Mouse (Mus musculus) neural tube, embryonic 12.5 days (tissue): ENCODE results near the gene Trim15. TPM values are rescaled to one million over a fixed set of nuclear protein-coding genes. Genes with fewer than 3 reads are reported as not detected.

Experiments
- ATAC-seq: fragments of 200-750 bp; cut with Nextera tagmentation; 2 replicates; pipeline ENCODE4 v1.8.0; 2017; ENCODE audit warnings: low read depth, mild to moderate bottlenecking, moderate TSS enrichment, moderate library complexity; ENCODE audit not compliant: low FRiP score
- H3K27ac ChIP-seq: fragments of 300-500 bp; sonication (generic); 2 replicates; pipeline ENCODE4 v1.5.1; 2016
- H3K27me3 ChIP-seq: fragments of 300-500 bp; sonication (generic); replicated peaks from 2 replicates; pipeline ENCODE4 v1.6.1; 2016; ENCODE audit warnings: mild to moderate bottlenecking
- H3K36me3 ChIP-seq: fragments of 300-500 bp; sonication (generic); 2 replicates; pipeline ENCODE4 v1.6.1; 2016; ENCODE audit warnings: mild to moderate bottlenecking
- H3K4me1 ChIP-seq: fragments of 300-500 bp; sonication (generic); 2 replicates; pipeline ENCODE4 v1.6.1; 2016
- H3K4me2 ChIP-seq: fragments of 300-500 bp; sonication (generic); replicated peaks from 2 replicates; pipeline ENCODE4 v1.6.1; 2016; ENCODE audit warnings: mild to moderate bottlenecking
- H3K4me3 ChIP-seq: fragments of 300-500 bp; sonication (generic); 2 replicates; pipeline ENCODE4 v1.5.1; 2016
- H3K9ac ChIP-seq: fragments of 300-500 bp; sonication (generic); 2 replicates; pipeline ENCODE4 v1.6.1; 2016; ENCODE audit warnings: mild to moderate bottlenecking
- H3K9me3 ChIP-seq: fragments of 300-500 bp; sonication (generic); 2 replicates; pipeline ENCODE4 v1.6.1; 2016; ENCODE audit warnings: mild to moderate bottlenecking
- WGBS: fragments of 180-500 bp; shearing (Covaris S2); methylation state at CpG from one replicate; pipeline ENCODE4 v1.1.7; 2016; 5-methylcytosine and 5-hydroxymethylcytosine counted together
- polyA plus RNA-seq: library from polyadenylated mRNA; unstranded; fragments of >200 nt; fragmentation: Nextera tagmentation; extraction: Ambion mirVana; gene quantifications from 2 replicates; pipeline ENCODE4 v1.2.1, GENCODE M21; 2016

Gene Trim15
- polyA plus RNA-seq, 1 experiment from 2014 or later: 0.37 TPM

DNA sequence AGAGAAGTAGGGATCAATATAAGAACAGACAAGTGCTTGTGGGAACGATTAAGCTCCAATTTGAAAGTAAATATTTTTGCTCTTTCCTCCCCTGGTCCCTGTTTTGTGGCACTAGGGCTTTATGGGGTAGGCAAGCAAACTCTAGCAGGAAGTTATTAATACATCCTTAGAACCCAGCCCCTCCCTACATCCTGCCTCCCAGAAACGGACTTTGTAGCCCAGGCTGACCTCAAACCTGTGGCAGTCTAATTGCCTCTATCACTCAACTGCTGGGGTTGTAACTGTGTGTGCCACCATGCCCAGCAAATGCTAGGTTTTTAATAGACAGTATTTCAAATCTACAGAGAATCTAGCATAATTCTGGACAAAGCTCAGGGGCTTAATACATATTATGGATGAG lies 5.3 kb downstream of the Trim15 start:
- H3K27me3 ChIP-seq: peaks cover 2% of the 10 kb centered on the region; the same call in 1 of the 2 replicates
- no peak overlapping the region for H3K4me2 ChIP-seq
- no peak overlapping the region for H3K4me3 ChIP-seq
- no peaks in the 10 kb centered on the region for H3K4me1 ChIP-seq
- no peak overlapping the region for H3K9ac ChIP-seq
- peaks cover 33% of the 10 kb centered on the region for H3K36me3 ChIP-seq
- 61% methylated on average over 2 of the region's 2 CpGs for WGBS
- no peak overlapping the region for H3K27ac ChIP-seq
- no peak for ATAC-seq
- H3K9me3 ChIP-seq: no peaks in the 10 kb centered on the region

- no peak overlapping the region for H3K9ac ChIP-seq
- H3K27ac ChIP-seq: no peak overlapping the region
- H3K4me2 ChIP-seq: no peak overlapping the region
- no peak for ATAC-seq
- peaks cover 64% of the 10 kb centered on the region for H3K36me3 ChIP-seq
- WGBS: 95% methylated on average over 3 of the region's 3 CpGs
- no peaks in the 10 kb centered on the region for H3K9me3 ChIP-seq
- H3K4me3 ChIP-seq: no peak overlapping the region
- no peaks in the 10 kb centered on the region for H3K4me1 ChIP-seq
- no peaks in the 10 kb centered on the region for H3K27me3 ChIP-seq
Measured at GRCm38 (mm10) chr17:36858181-36858580, 8.8 kb downstream of the Trim15 start.

- no peaks in the 10 kb centered on the region for H3K4me1 ChIP-seq
- H3K9me3 ChIP-seq: no peaks in the 10 kb centered on the region
- WGBS: 91% methylated on average over 4 of the region's 4 CpGs
- H3K27ac ChIP-seq: no peak overlapping the region
- no peak overlapping the region for H3K9ac ChIP-seq
- H3K4me2 ChIP-seq: no peak overlapping the region
- no peak overlapping the region for H3K4me3 ChIP-seq
- H3K27me3 ChIP-seq: no peaks in the 10 kb centered on the region
- H3K36me3 ChIP-seq: peaks cover 84% of the 10 kb centered on the region
- ATAC-seq: no peak
Measured at GRCm38 (mm10) chr17:36856236-36856635, 10.8 kb downstream of the Trim15 start.

- ATAC-seq: no peak
- H3K27me3 ChIP-seq: no peaks in the 10 kb centered on the region
Measured at GRCm38 (mm10) chr17:36855484-36855883, 11.5 kb downstream of the Trim15 start.

DNA sequence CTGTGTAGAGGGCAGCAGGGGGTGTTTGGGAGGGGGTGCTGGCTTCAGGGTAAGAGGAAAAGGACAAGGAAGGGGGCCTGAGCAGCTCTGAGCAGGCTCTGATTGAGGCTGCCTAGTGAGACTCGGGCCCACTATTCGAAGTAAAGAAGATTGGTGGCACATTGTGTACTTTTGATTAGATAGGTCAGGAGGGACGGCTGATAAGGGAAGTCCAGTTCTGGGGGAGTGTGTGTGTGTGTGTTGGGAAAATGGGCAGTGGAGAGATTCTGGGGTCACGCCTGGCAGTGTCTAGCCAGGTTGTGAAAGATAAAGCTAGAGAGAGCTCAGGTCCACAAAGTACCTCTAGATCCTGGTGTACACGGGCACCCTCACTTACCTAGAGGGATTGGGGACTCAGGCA lies 15.4 kb downstream of the Trim15 start:
- WGBS: 92% methylated on average over 5 of the region's 5 CpGs
- Histone ChIP-seq H3K9me3 (no peaks in the 10 kb centered on the region), H3K36me3 (peaks cover 59% of the 10 kb centered on the region), H3K4me2 (no peak overlapping the region), H3K9ac (no peak overlapping the region), H3K4me1 (no peaks in the 10 kb centered on the region), H3K27ac (no peak overlapping the region), H3K27me3 (no peaks in the 10 kb centered on the region), H3K4me3 (no peak overlapping the region)
- ATAC-seq: no peak

More at GRCm38 (mm10) chr17:36855484-36855883, 11.5 kb downstream of the Trim15 start:
- Histone ChIP-seq H3K9me3 (no peaks in the 10 kb centered on the region), H3K4me3 (no peak overlapping the region), H3K9ac (no peak overlapping the region), H3K4me2 (no peak overlapping the region), H3K27ac (no peak overlapping the region), H3K36me3 (peaks cover 91% of the 10 kb centered on the region), H3K4me1 (no peaks in the 10 kb centered on the region)
- 93% methylated on average over 3 of the region's 3 CpGs for WGBS

DNA sequence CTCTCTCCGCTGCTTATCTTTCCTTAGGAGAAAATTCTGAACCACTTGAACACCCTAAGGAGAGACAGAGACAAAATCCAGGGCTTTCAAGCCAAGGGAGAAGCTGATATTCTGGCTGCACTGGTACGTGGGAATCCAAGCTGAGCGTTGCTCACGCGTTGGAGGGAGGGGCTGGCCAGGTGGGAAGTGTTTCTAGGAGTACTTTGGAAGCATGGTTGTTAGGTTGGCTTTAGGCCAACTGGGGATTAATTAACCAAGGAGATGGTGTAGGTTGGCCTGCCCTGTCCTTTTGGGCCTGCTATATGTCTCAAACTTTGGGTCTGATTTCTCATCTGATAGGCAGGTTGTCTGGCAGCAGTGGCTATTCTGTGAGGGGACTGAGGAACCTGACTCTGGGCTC lies 15.8 kb downstream of the Trim15 start:
- ATAC-seq: no peak
- peaks cover 54% of the 10 kb centered on the region for H3K36me3 ChIP-seq
- H3K27ac ChIP-seq: no peak overlapping the region
- no peaks in the 10 kb centered on the region for H3K27me3 ChIP-seq
- no peak overlapping the region for H3K4me3 ChIP-seq
- H3K9ac ChIP-seq: no peak overlapping the region
- H3K9me3 ChIP-seq: no peaks in the 10 kb centered on the region
- H3K4me1 ChIP-seq: no peaks in the 10 kb centered on the region
- H3K4me2 ChIP-seq: no peak overlapping the region
- 97% methylated on average over 5 of the region's 5 CpGs for WGBS

DNA sequence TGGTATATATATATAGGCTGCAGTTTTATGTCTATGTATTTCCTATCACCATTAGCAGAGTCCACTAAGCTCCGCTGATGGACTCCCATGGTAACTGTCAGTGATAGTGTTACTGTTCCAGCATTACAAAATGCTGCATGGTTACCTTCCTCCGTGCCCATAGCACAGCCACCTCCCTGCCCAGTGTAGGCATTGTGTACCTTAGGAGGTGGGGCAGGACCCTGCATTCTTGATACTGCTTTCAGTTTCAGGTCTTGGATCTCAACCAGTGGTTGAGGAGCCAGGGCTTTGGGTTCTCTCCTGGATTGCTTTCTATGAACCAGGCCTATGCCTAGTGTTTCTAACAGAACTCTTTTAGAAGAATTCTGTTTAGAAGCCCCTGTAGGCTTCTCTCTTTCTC lies 17.0 kb downstream of the Trim15 start:
- 92% methylated on average over 2 of the region's 2 CpGs for WGBS
- Histone ChIP-seq H3K9ac (no peak overlapping the region), H3K4me2 (no peak overlapping the region), H3K36me3 (peaks cover 44% of the 10 kb centered on the region), H3K4me1 (no peaks in the 10 kb centered on the region), H3K4me3 (no peak overlapping the region), H3K27me3 (no peaks in the 10 kb centered on the region), H3K9me3 (no peaks in the 10 kb centered on the region), H3K27ac (no peak overlapping the region)
- ATAC-seq: no peak

DNA sequence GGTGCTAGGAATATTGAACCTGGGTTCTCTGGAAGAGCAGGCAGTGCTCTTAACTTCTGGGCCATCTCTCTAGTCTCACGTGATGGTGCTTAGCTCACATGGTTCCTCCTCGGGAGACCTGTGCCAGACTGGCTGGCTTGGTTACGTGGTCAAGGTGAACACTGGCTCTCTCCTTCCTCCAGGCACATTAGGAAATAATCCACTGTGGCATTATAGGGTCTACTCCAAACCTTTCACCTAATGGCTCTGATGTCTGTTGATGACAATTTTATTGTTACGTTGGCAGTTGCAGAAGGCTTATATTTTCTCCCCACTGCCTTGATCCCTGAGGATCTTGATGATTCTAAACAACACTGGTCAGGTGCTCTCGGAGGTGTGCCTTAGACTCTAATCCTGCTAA lies 18.1 kb downstream of the Trim15 start:
- Histone ChIP-seq H3K4me2 (no peak overlapping the region), H3K9ac (no peak overlapping the region), H3K27ac (no peak overlapping the region), H3K36me3 (peaks cover 35% of the 10 kb centered on the region), H3K27me3 (no peaks in the 10 kb centered on the region), H3K4me1 (no peaks in the 10 kb centered on the region; the same call in 1 of the 2 replicates), H3K9me3 (no peaks in the 10 kb centered on the region), H3K4me3 (no peak overlapping the region)
- WGBS: 89% methylated on average over 5 of the region's 5 CpGs
- no peak for ATAC-seq

DNA sequence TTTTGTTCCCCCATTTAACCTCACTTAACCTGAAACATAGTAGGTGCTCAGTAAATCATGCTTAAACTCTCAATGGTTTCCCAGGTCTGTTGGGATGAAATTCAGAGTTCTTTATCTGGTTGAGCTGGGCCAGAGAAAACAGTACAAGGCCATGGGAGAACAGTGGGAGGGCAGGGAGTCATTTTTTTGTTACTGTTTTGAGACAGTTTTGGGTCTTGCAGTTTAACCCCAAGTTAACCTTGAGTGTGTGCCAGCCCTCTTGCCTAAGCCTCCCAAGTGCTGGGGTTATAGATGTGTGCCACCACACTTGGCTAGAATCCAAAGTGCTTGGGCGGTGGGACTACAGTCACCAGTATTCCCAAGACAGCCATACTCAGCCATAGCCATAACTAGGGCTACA lies 22.3 kb downstream of the Trim15 start:
- Histone ChIP-seq H3K36me3 (no peaks in the 10 kb centered on the region; the same call in 1 of the 2 replicates), H3K4me3 (no peak overlapping the region), H3K4me1 (no peaks in the 10 kb centered on the region; the same call in 1 of the 2 replicates), H3K4me2 (no peak overlapping the region), H3K9ac (no peak overlapping the region), H3K9me3 (no peaks in the 10 kb centered on the region), H3K27me3 (no peaks in the 10 kb centered on the region), H3K27ac (no peak overlapping the region)
- ATAC-seq: no peak
- WGBS: 69% methylated on average over 1 of the region's 1 CpGs

- H3K36me3 ChIP-seq: no peaks in the 10 kb centered on the region; the same call in 1 of the 2 replicates
- ATAC-seq: no peak
- no peaks in the 10 kb centered on the region for H3K27me3 ChIP-seq
- no peak overlapping the region for H3K9ac ChIP-seq
- H3K27ac ChIP-seq: no peak overlapping the region
- no peaks in the 10 kb centered on the region; the same call in 1 of the 2 replicates for H3K4me1 ChIP-seq
- H3K4me3 ChIP-seq: no peak overlapping the region
- no peaks in the 10 kb centered on the region for H3K9me3 ChIP-seq
- H3K4me2 ChIP-seq: no peak overlapping the region
Measured at GRCm38 (mm10) chr17:36844286-36844719, 22.7 kb downstream of the Trim15 start.

GRCm38 (mm10) chr17:36843696-36844095 lies 23.3 kb downstream of the Trim15 start:
- no peak for ATAC-seq
- H3K4me1 ChIP-seq: no peaks in the 10 kb centered on the region; the same call in 1 of the 2 replicates
- no peaks in the 10 kb centered on the region for H3K27me3 ChIP-seq
- H3K4me3 ChIP-seq: no peak overlapping the region
- no peak overlapping the region for H3K27ac ChIP-seq
- 78% methylated on average over 7 of the region's 7 CpGs for WGBS
- no peak overlapping the region for H3K9ac ChIP-seq
- H3K4me2 ChIP-seq: no peak overlapping the region
- no peaks in the 10 kb centered on the region for H3K9me3 ChIP-seq
- no peaks in the 10 kb centered on the region; the same call in 1 of the 2 replicates for H3K36me3 ChIP-seq

- Histone ChIP-seq H3K9ac (no peak overlapping the region), H3K36me3 (no peaks in the 10 kb centered on the region; the same call in 1 of the 2 replicates), H3K4me1 (peaks cover 6% of the 10 kb centered on the region; the same call in 1 of the 2 replicates), H3K9me3 (no peaks in the 10 kb centered on the region), H3K27me3 (no peaks in the 10 kb centered on the region), H3K27ac (no peak overlapping the region), H3K4me2 (no peak overlapping the region), H3K4me3 (no peak overlapping the region)
- no peak for ATAC-seq
Measured at GRCm38 (mm10) chr17:36840961-36841445, 26.0 kb downstream of the Trim15 start.

DNA sequence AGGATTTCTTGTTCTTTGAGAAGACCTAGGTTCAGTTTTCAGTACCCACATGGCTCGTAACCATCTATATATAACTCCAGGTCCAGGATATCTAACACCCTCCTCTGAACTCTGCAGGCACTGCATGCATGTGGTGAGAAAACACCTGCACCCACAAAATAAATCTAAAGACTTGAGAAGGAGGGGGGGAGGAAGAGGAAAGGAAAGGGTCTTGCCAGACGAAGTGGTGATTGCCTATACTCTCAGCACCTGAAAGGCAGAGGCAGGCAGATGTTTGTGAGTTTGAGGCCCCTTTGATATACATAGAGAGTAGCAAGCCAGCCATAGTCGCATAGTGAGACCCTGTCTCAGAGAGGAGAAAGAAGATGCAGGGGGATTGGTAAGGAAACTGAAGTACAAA lies 27.1 kb downstream of the Trim15 start:
- no peak for ATAC-seq

More for the DNA sequence above, 27.1 kb downstream of the Trim15 start:
- Histone ChIP-seq H3K9ac (no peak overlapping the region), H3K27ac (no peak overlapping the region), H3K36me3 (no peaks in the 10 kb centered on the region; the same call in 1 of the 2 replicates), H3K4me1 (peaks cover 8% of the 10 kb centered on the region; the same call in 1 of the 2 replicates), H3K4me2 (no peak overlapping the region), H3K27me3 (no peaks in the 10 kb centered on the region), H3K9me3 (no peaks in the 10 kb centered on the region), H3K4me3 (no peak overlapping the region)
- WGBS: 81% methylated on average over 3 of the region's 3 CpGs
